19 mouse cellular contexts compared by ENCODE assay signal in the genomic region with DNA sequence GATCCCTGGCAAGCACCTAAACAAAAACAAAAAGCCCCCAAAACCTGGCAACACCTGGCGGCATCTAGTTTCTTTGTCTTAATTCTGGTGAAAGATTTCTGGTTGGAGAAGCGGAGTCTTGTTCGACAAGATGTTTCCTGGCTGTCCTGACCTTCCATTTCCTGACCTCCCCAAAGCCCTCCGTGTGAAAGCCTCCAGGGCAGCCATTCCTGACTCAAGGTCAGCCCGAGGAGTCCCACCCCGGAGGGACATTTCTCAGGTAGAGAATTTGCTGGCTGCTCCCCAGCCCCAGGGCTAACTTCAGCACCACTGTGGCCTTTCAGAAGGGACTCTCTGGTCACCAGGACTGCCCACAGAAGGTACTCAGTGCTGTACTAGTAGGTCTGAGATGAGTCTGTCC. TPM values are rescaled to one million over a fixed set of nuclear protein-coding genes. Genes with fewer than 3 reads are reported as not detected.
DNase-seq lines count a peak whose midpoint lies in the region; ATAC-seq and TF ChIP-seq lines count a peak whose summit lies in the region.
"Had no signal": no experiment of that assay in that cellular context is flagged by ENCODE, and none has a peak within 500 bp of the region (broad histone marks: within the 10 kb centered on the region; RNA-seq: fewer than 3 reads in every experiment).

No protein-coding gene starts in this region.

- no peak overlapping the region for H3K4me3 ChIP-seq in heart, embryonic 13.5 days
- H3K4me3 ChIP-seq in heart, postnatal 0 days (ENCODE audit: low read depth, low read length): no peak overlapping the region
- H3K4me3 ChIP-seq in heart, embryonic 12.5 days: no peak overlapping the region
- H3K4me3 ChIP-seq: embryonic facial prominence, embryonic 13.5 days; forebrain, embryonic 15.5 days; hindbrain, embryonic 13.5 days; intestine, embryonic 15.5 days had no signal

- H3K4me2 ChIP-seq in heart, embryonic 13.5 days: no peak overlapping the region
- no peak overlapping the region for H3K4me2 ChIP-seq in heart, postnatal 0 days (ENCODE audit: low read depth, low read length)
- no peak overlapping the region for H3K4me2 ChIP-seq in heart, embryonic 12.5 days
- H3K4me2 ChIP-seq: embryonic facial prominence, embryonic 13.5 days; forebrain, embryonic 15.5 days; hindbrain, embryonic 13.5 days; intestine, embryonic 15.5 days had no signal

- H3K36me3 ChIP-seq in heart, embryonic 13.5 days: peaks cover 16% of the 10 kb centered on the region
- H3K36me3 ChIP-seq in heart, postnatal 0 days (replicated peaks; ENCODE audit: control insufficient read depth, insufficient read depth, low read length): no peaks in the 10 kb centered on the region
- 0 out of 2 replicates have a peak, but pooled peaks cover 6% of the 10 kb centered on the region for H3K36me3 ChIP-seq in heart, embryonic 12.5 days
- H3K36me3 ChIP-seq: forebrain, embryonic 15.5 days; intestine, embryonic 15.5 days had no signal

- no peak for TF ChIP-seq EP300 in heart, postnatal 0 days (IDR thresholded peaks at IDR 0.05; ENCODE audit: low read depth)

- intact Hi-C loops in heart, postnatal 10 days (cut with DNase I): no loop called here

- H3K27me3 ChIP-seq in heart, embryonic 13.5 days (replicated peaks): no peaks in the 10 kb centered on the region
- no peaks in the 10 kb centered on the region for H3K27me3 ChIP-seq in heart, postnatal 0 days (ENCODE audit: control insufficient read depth, insufficient read depth, low read length)
- H3K27me3 ChIP-seq in heart, embryonic 12.5 days (replicated peaks): no peaks in the 10 kb centered on the region
- H3K27me3 ChIP-seq: embryonic facial prominence, embryonic 13.5 days; forebrain, embryonic 15.5 days; hindbrain, embryonic 13.5 days; intestine, embryonic 15.5 days had no signal

- no peak for TF ChIP-seq CTCF in heart, postnatal 0 days (IDR thresholded peaks at IDR 0.05; ENCODE audit: low read depth)

- peak overlapping the region; percentile 72 for H3K27ac ChIP-seq in heart, embryonic 13.5 days (replicated peaks)
- peak overlapping the region; percentile 22; the same call in 1 of the 2 replicates for H3K27ac ChIP-seq in heart, postnatal 0 days (ENCODE audit: low read depth)
- no peak overlapping the region for H3K27ac ChIP-seq in heart, embryonic 12.5 days (ENCODE audit: poor library complexity, severe bottlenecking)
- H3K27ac ChIP-seq: embryonic facial prominence, embryonic 13.5 days; forebrain, embryonic 15.5 days; hindbrain, embryonic 13.5 days; hindbrain, postnatal 0 days; intestine, embryonic 15.5 days had no signal

- peak overlapping the region; percentile 56 for H3K9ac ChIP-seq in heart, embryonic 13.5 days
- H3K9ac ChIP-seq in heart, postnatal 0 days (replicated peaks; ENCODE audit: low read depth, low read length): no peak overlapping the region
- H3K9ac ChIP-seq in heart, embryonic 12.5 days: no peak overlapping the region
- H3K9ac ChIP-seq: embryonic facial prominence, embryonic 13.5 days; forebrain, embryonic 15.5 days; hindbrain, embryonic 13.5 days; intestine, embryonic 15.5 days had no signal

- WGBS in heart, embryonic 13.5 days: 44% methylated on average over 6 of the region's 6 CpGs
- 37% methylated on average over 6 of the region's 6 CpGs for WGBS in heart, postnatal 0 days
- WGBS in heart, embryonic 12.5 days: 47% methylated on average over 6 of the region's 6 CpGs

- H3K4me1 ChIP-seq in heart, embryonic 13.5 days: peaks cover 51% of the 10 kb centered on the region
- peaks cover 34% of the 10 kb centered on the region for H3K4me1 ChIP-seq in heart, postnatal 0 days (ENCODE audit: control insufficient read depth, insufficient read depth)
- peaks cover 32% of the 10 kb centered on the region for H3K4me1 ChIP-seq in heart, embryonic 12.5 days (replicated peaks)
- H3K4me1 ChIP-seq: intestine, embryonic 15.5 days had no signal

- no peak for DNase-seq in heart, postnatal 10 days
- DNase-seq in heart, postnatal 0 days (ENCODE audit: low spot score): no peak
- peak; percentile 45 for DNase-seq in ZHBTc4 (ENCODE audit: low read depth, low spot score)
- DNase-seq: adrenal gland, postnatal 14 days; cerebellum, adult 18-20 months; cerebellum, adult 9-11 months; cerebellum, postnatal 36 days; gastrocnemius, postnatal 36 days; kidney, adult 18-20 months had no signal

- no peak for ATAC-seq in heart, embryonic 13.5 days (ENCODE audit: extremely low read depth, insufficient number of reproducible peaks, low FRiP score, low TSS enrichment)
- ATAC-seq in heart, postnatal 0 days (ENCODE audit: insufficient read depth, low read depth): no peak
- ATAC-seq in heart, embryonic 12.5 days (ENCODE audit: insufficient number of reproducible peaks, low FRiP score): no peak
- ATAC-seq in inflammation-experienced regulatory T-cells, adult 6 months: no peak
- ATAC-seq: activated CD4-positive, CD25-positive, alpha-beta regulatory T cell, adult 4 months; forebrain, embryonic 15.5 days; hindbrain, postnatal 0 days; intestine, embryonic 15.5 days had no signal

- H3K9me3 ChIP-seq in heart, embryonic 13.5 days: no peaks in the 10 kb centered on the region
- no peaks in the 10 kb centered on the region for H3K9me3 ChIP-seq in heart, postnatal 0 days (replicated peaks; ENCODE audit: control insufficient read depth, low read length)
- no peaks in the 10 kb centered on the region for H3K9me3 ChIP-seq in heart, embryonic 12.5 days (replicated peaks)
- H3K9me3 ChIP-seq: embryonic facial prominence, embryonic 13.5 days; forebrain, embryonic 15.5 days; G1E; hindbrain, embryonic 13.5 days; intestine, embryonic 15.5 days had no signal

RNA-seq across cellular contexts. Expression of a gene that starts 22.1 kb away (rescaled TPM):
- 14.1 and 14.6 TPM in 2 replicates for polyA plus RNA-seq in heart, embryonic 13.5 days (2015; fragmentation: Nextera tagmentation; extraction: Ambion mirVana)
- total RNA-seq in heart, postnatal 10 days (2021): 10 to 100 TPM; 43.3 to 47.3 TPM
- 37.7 and 40.1 TPM in 2 replicates for total RNA-seq in heart, postnatal 0 days (2014; rRNA removed; ENCODE audit: low replicate concordance)
- 22.0 and 24.9 TPM in 2 replicates for polyA plus RNA-seq in heart, postnatal 0 days (2015; fragmentation: Nextera tagmentation; extraction: Ambion mirVana)
- polyA plus RNA-seq in heart, embryonic 12.5 days (2016; fragmentation: Nextera tagmentation; extraction: Ambion mirVana): 18.2 and 19.7 TPM in 2 replicates
- polyA plus RNA-seq in inflammation-experienced regulatory T-cells, adult 6 months (2017; shearing (Covaris generic)): 10 to 100 TPM in 2 of 3 experiments, 1 to 10 TPM in 1; 7.1 to 19.0 (median 17.0) TPM

RNA-seq across cellular contexts. Expression of a gene that starts 56.8 kb away (rescaled TPM):
- polyA plus RNA-seq in heart, embryonic 13.5 days (2015; fragmentation: Nextera tagmentation; extraction: Ambion mirVana): 4.9 and 6.2 TPM in 2 replicates
- 10 to 100 TPM; 48.9 to 49.0 TPM for total RNA-seq in heart, postnatal 10 days (2021)
- 42.5 and 54.6 TPM in 2 replicates for total RNA-seq in heart, postnatal 0 days (2014; rRNA removed; ENCODE audit: low replicate concordance)
- polyA plus RNA-seq in heart, postnatal 0 days (2015; fragmentation: Nextera tagmentation; extraction: Ambion mirVana): 6.7 and 6.9 TPM in 2 replicates
- polyA plus RNA-seq in heart, embryonic 12.5 days (2016; fragmentation: Nextera tagmentation; extraction: Ambion mirVana): 6.8 and 8.6 TPM in 2 replicates
- polyA plus RNA-seq in inflammation-experienced regulatory T-cells, adult 6 months (2017; shearing (Covaris generic)): 10 to 100 TPM; 25.0 to 34.8 (median 34.3) TPM
